Mouse (Mus musculus) liver, postnatal 0 days (tissue): ENCODE results near the gene Ucma.

ENCODE experiments used
- CTCF ChIP-seq: sonication (generic); IDR thresholded peaks from 2 replicates; pipeline ENCODE4 v1.5.1; 2016; ENCODE audit warnings: antibody characterized with exemption, low read depth
- EP300 ChIP-seq: IDR thresholded peaks from 2 replicates; pipeline ENCODE4 v1.6.1; 2016; ENCODE audit warnings: antibody characterized with exemption, low read depth, mild to moderate bottlenecking

- no peak for TF ChIP-seq CTCF
- TF ChIP-seq EP300 = no peak
These were observed 58.9 kb downstream of the Ucma start for GRCm38 (mm10) chr2:5034801-5035200.
